ENCODE assay signal across 8 mouse cellular contexts in the genomic region with DNA sequence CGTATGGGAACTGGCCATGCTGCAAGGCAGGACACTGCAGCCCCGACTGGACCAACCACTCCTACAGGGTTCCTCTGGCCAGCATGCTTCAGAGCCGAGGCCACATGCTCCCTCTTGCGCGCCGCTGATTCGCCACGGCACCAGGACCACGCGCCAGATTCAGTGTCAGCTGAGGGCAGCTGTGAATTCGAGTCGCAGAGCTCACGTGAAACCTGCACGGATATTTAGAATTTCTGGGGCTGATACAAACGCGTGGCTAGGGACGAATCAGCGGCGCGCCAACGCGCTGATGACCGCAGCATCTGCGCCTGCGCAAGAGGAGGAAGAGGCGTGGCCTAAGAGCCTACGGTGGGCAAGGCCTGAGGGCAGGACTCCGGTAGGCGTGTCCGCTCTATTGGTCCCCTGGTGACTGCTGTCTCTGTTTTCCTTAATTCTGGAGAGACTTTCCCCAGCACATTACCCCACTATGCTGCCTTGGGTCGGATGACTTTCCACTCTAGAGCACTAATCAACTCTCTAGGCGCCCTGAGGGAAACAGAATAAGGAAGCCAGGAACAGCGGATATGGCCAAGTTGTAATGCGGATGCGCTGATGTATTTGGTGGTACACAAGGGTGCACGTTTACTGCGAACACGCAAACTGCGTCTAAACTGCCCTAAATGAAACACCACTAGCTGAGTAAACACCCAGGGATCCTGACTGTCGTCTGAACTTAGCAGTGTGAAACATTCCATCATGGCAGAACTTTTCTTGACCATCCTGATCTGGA. TPM values are rescaled to one million over a fixed set of nuclear protein-coding genes. Genes with fewer than 3 reads are reported as not detected.
DNase-seq lines count a peak whose midpoint lies in the region; ATAC-seq lines count a peak whose summit lies in the region.

A gene (minus strand): TSS at position 304 of the 769 bp plus-strand sequence.

- peak within 1 kb of the TSS; percentile 95 for H3K27ac ChIP-seq in brown adipose tissue, adult 24 weeks (replicated peaks; ENCODE audit: low read depth, low read length)
- peak within 1 kb of the TSS; percentile 92 to 93 for H3K27ac ChIP-seq in heart, embryonic 14.5 days (replicated peaks in 1 of 2; ENCODE audit: control insufficient read depth in 1 of 2, insufficient read depth in 1 of 2, low read depth in 2 of 2, low read length in 2 of 2)
- peak within 1 kb of the TSS; percentile 85 for H3K27ac ChIP-seq in liver, embryonic 13.5 days
- H3K27ac ChIP-seq in stomach, embryonic 16.5 days (ENCODE audit: low read length): peak within 1 kb of the TSS; percentile 96

- H3K9me3 ChIP-seq in heart, embryonic 14.5 days (ENCODE audit: control insufficient read depth, low read length): no peaks in the 10 kb centered on the region
- H3K9me3 ChIP-seq in liver, embryonic 13.5 days (replicated peaks): no peaks in the 10 kb centered on the region
- no peaks in the 10 kb centered on the region for H3K9me3 ChIP-seq in stomach, embryonic 16.5 days (replicated peaks; ENCODE audit: control insufficient read depth, low read length)

- H3K36me3 ChIP-seq in heart, embryonic 14.5 days (ENCODE audit: control insufficient read depth, insufficient read depth, low read length): peaks cover 15% of the 10 kb centered on the region
- peaks cover 14% of the 10 kb centered on the region for H3K36me3 ChIP-seq in liver, embryonic 13.5 days
- no peaks in the 10 kb centered on the region for H3K36me3 ChIP-seq in stomach, embryonic 16.5 days (ENCODE audit: control insufficient read depth, insufficient read depth, low read length)

- H3K4me1 ChIP-seq in brown adipose tissue, adult 24 weeks (ENCODE audit: control insufficient read depth, insufficient read depth, insufficient read length, low read length): 0 out of 2 replicates have a peak, but pooled peaks cover 5% of the 10 kb centered on the region
- peaks cover 11 to 18% of the 10 kb centered on the region in 2 experiments for H3K4me1 ChIP-seq in heart, embryonic 14.5 days (ENCODE audit: control insufficient read depth in 2 of 2, insufficient read depth in 2 of 2, low read length in 2 of 2)
- H3K4me1 ChIP-seq in liver, embryonic 13.5 days (replicated peaks): peaks cover 40% of the 10 kb centered on the region
- H3K4me1 ChIP-seq in stomach, embryonic 16.5 days (ENCODE audit: control insufficient read depth, insufficient read depth, low read length): peaks cover 11% of the 10 kb centered on the region

- 4% methylated on average over 40 of the region's 40 CpGs for WGBS in heart, embryonic 14.5 days
- 6% methylated on average over 40 of the region's 40 CpGs for WGBS in liver, embryonic 13.5 days (ENCODE audit: insufficient replicate concordance)
- 5% methylated on average over 40 of the region's 40 CpGs for WGBS in stomach, embryonic 16.5 days

- H3K9ac ChIP-seq in heart, embryonic 14.5 days (ENCODE audit: low read length): peak within 1 kb of the TSS; percentile 84
- H3K9ac ChIP-seq in liver, embryonic 13.5 days: peak within 1 kb of the TSS; percentile 82
- H3K9ac ChIP-seq in stomach, embryonic 16.5 days (ENCODE audit: low read length): peak within 1 kb of the TSS; percentile 69

- peak within 1 kb of the TSS; percentile 62 for H3K4me3 ChIP-seq in brown adipose tissue, adult 24 weeks (ENCODE audit: insufficient read depth, low read depth, low read length)
- peak within 1 kb of the TSS; percentile 53 to 69 for H3K4me3 ChIP-seq in heart, embryonic 14.5 days (ENCODE audit: control insufficient read depth in 1 of 2, insufficient read depth in 1 of 2, low read depth in 1 of 2, low read length in 2 of 2)
- peak within 1 kb of the TSS; percentile 76 for H3K4me3 ChIP-seq in liver, embryonic 13.5 days (replicated peaks)
- peak within 1 kb of the TSS; percentile 51 for H3K4me3 ChIP-seq in stomach, embryonic 16.5 days (replicated peaks; ENCODE audit: low read length)

- peak; percentile 93 for DNase-seq in CD4-positive, CD25-positive, alpha-beta regulatory T cell, adult 2 months (ENCODE audit: low read depth, low spot score)
- peak; percentile 79 for DNase-seq in fibroblast of lung, adult 2 months (ENCODE audit: low read depth)
- DNase-seq in kidney, postnatal 14 days: peak; percentile 95
- DNase-seq in liver, embryonic 13.5 days: peak; percentile 91
- peak; percentile 92 for DNase-seq in neural tube, embryonic 10.5 days (ENCODE audit: extremely low spot score, low spot score)

- peak within 1 kb of the TSS; percentile 99 for H3K4me2 ChIP-seq in heart, embryonic 14.5 days (ENCODE audit: low read length)
- peak within 1 kb of the TSS; percentile 100 for H3K4me2 ChIP-seq in liver, embryonic 13.5 days
- peak within 1 kb of the TSS; percentile 68 for H3K4me2 ChIP-seq in stomach, embryonic 16.5 days (ENCODE audit: low read depth, low read length)

- H3K27me3 ChIP-seq in heart, embryonic 14.5 days (ENCODE audit: control insufficient read depth, insufficient read depth, low read length): no peaks in the 10 kb centered on the region
- peaks cover 7% of the 10 kb centered on the region; the same call in 1 of the 2 replicates for H3K27me3 ChIP-seq in liver, embryonic 13.5 days
- H3K27me3 ChIP-seq in stomach, embryonic 16.5 days (ENCODE audit: control insufficient read depth, insufficient read depth, low read length): no peaks in the 10 kb centered on the region

- peak; percentile 90 for ATAC-seq in heart, embryonic 14.5 days (ENCODE audit: insufficient number of reproducible peaks, insufficient read depth, low FRiP score, low read depth)
- peak; percentile 88 for ATAC-seq in liver, embryonic 13.5 days (ENCODE audit: low read depth)
- ATAC-seq in stomach, embryonic 16.5 days (ENCODE audit: insufficient read depth, low FRiP score): peak; percentile 94

RNA-seq across cellular contexts. Expression of the gene that starts here (rescaled TPM):
- polyA plus RNA-seq in brown adipose tissue, adult 24 weeks (2012; ENCODE audit: insufficient read depth, insufficient read length, missing spikeins): 10.1 and 12.9 TPM in 2 replicates
- polyA plus RNA-seq in heart, embryonic 14.5 days (2014; fragmentation: Nextera tagmentation; extraction: Ambion mirVana): 19.3 and 27.8 TPM in 2 replicates
- polyA plus RNA-seq in liver, embryonic 13.5 days (2015; fragmentation: Nextera tagmentation; extraction: Ambion mirVana): 16.3 and 18.2 TPM in 2 replicates
- 38.9 and 39.9 TPM in 2 replicates for polyA plus RNA-seq in stomach, embryonic 16.5 days (2015; fragmentation: Nextera tagmentation; extraction: Ambion mirVana)

Comparison
In these comparisons a context has a peak if more than half of its experiments do, and no peak if none do; other contexts are left out.
1. Peak in every context shown above with its lines: DNase-seq, ATAC-seq, H3K4me3 ChIP-seq and H3K27ac ChIP-seq.